Mouse (Mus musculus) limb, embryonic 13.5 days (tissue): Measurements from ENCODE around the gene Cpne7. TPM values are rescaled to one million over a fixed set of nuclear protein-coding genes. Genes with fewer than 3 reads are reported as not detected.
"Not testable (repeated sequence)": the region's sequence is repeated elsewhere in the genome, so short reads cannot be mapped to it uniquely, and the experiment has no call there.

Experiments
- ATAC-seq: fragments of 200-750 bp; cut with Nextera tagmentation; 2 replicates; pipeline ENCODE4 v1.8.0; 2017; ENCODE audit warnings: low read depth, moderate number of reproducible peaks, moderate TSS enrichment; ENCODE audit not compliant: low FRiP score
- H3K27ac ChIP-seq: fragments of 300-500 bp; sonication (generic); 2 replicates; pipeline ENCODE4 v1.5.1; 2015; ENCODE audit warnings: inconsistent platforms, mild to moderate bottlenecking, moderate library complexity
- H3K27me3 ChIP-seq: fragments of 300-500 bp; sonication (generic); 2 replicates; pipeline ENCODE4 v1.6.1; 2015; ENCODE audit warnings: mild to moderate bottlenecking, inconsistent platforms
- H3K36me3 ChIP-seq: fragments of 300-500 bp; sonication (generic); 2 replicates; pipeline ENCODE4 v1.6.1; 2015; ENCODE audit warnings: inconsistent platforms, mild to moderate bottlenecking, moderate library complexity
- H3K4me1 ChIP-seq: fragments of 300-500 bp; sonication (generic); 2 replicates; pipeline ENCODE4 v1.6.1; 2015; ENCODE audit warnings: inconsistent platforms
- H3K4me2 ChIP-seq: fragments of 300-500 bp; sonication (generic); replicated peaks from 2 replicates; pipeline ENCODE4 v1.6.1; 2015; ENCODE audit warnings: inconsistent platforms, mild to moderate bottlenecking, moderate library complexity
- H3K4me3 ChIP-seq: fragments of 300-500 bp; sonication (generic); 2 replicates; pipeline ENCODE4 v1.5.1; 2015; ENCODE audit warnings: moderate library complexity, mild to moderate bottlenecking, inconsistent platforms
- H3K9ac ChIP-seq: fragments of 300-500 bp; sonication (generic); 2 replicates; pipeline ENCODE4 v1.6.1; 2015; ENCODE audit warnings: mild to moderate bottlenecking, inconsistent platforms
- H3K9me3 ChIP-seq: fragments of 300-500 bp; sonication (generic); 2 replicates; pipeline ENCODE4 v1.6.1; 2016; ENCODE audit warnings: inconsistent platforms
- WGBS: fragments of 180-500 bp; shearing (Covaris S2); methylation state at CpG from one replicate; pipeline ENCODE4 v1.1.7; 2015; 5-methylcytosine and 5-hydroxymethylcytosine counted together
- polyA plus RNA-seq: library from polyadenylated mRNA; unstranded; fragments of >200 nt; fragmentation: Nextera tagmentation; extraction: Ambion mirVana; gene quantifications from 2 replicates; pipeline ENCODE4 v1.2.1, GENCODE M21; 2015

Gene Cpne7
- polyA plus RNA-seq, 1 experiment from 2014 or later: 0.64 TPM

DNA sequence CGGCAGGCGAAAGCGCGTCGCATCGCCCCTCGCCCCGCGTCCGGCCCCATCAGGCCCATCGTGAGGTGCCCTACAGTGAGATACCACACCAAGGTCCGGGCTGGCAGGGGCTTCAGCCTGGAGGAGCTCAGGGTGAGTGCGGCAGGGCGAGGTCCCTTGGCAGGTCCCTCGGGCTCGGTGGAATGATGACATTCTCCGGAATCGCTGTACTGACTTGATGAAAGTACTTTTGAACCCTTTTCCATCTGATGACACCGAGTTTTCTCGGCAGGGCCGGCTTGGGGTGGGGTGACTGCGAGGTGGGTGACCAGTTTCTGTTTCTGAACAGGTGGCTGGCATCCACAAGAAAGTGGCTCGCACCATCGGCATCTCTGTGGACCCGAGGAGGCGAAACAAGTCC is 14.3 kb upstream of the Cpne7 start:
- Histone ChIP-seq H3K4me2 (peak overlapping the region; percentile 97), H3K27ac (peak overlapping the region; percentile 96), H3K36me3 (peaks cover 37% of the 10 kb centered on the region), H3K9ac (peak overlapping the region; percentile 99), H3K4me3 (peak overlapping the region; percentile 74), H3K4me1 (peaks cover 16% of the 10 kb centered on the region)
- H3K9me3 ChIP-seq, ATAC-seq, H3K27me3 ChIP-seq: not testable (repeated sequence)
- under 1% methylated on average over 26 of the region's 26 CpGs for WGBS

GRCm38 (mm10) chr8:123103285-123103684 is 13.9 kb upstream of the Cpne7 start:
- Histone ChIP-seq H3K4me1 (peaks cover 16% of the 10 kb centered on the region), H3K4me2 (peak overlapping the region; percentile 97), H3K4me3 (peak overlapping the region; percentile 74), H3K9ac (peak overlapping the region; percentile 99), H3K36me3 (peaks cover 33% of the 10 kb centered on the region), H3K9me3 (no peaks in the 10 kb centered on the region), H3K27me3 (no peaks in the 10 kb centered on the region), H3K27ac (peak overlapping the region; percentile 96)
- WGBS: 16% methylated on average over 15 of the region's 15 CpGs
- no peak for ATAC-seq

DNA sequence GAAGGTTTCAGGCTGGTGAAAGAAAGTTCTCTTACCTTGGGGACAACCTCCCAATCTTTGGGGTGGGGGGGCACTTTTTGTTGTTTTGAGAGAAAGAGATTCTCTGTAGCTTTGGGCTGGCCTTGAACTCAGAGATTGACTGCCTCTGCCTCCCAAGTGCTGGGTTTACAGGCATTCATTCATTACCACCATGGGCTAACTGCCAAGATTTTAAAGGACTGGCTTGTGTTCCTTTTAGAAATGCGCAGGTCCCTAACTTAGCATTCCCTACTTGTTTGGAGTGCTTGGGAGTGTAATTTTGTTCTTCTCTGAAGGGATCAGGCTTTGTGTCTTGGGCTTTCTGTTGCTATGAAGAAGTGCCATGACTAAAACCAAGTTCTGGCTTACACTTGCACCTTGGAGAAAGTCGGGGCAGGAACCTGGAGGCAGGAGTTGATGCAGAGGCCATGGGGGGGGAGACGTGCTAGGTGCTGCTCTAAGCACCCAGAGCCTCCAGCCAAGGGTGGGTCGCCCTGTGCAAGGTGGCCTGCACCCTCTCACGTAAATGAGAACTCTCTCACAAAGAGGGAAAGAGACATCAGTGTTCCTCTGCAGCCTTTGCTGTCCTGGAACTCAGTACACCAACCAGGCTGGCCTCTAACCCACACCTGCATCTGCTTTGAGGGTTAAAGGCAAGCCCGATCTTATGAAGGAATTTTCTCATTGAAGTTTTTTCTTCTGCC is 13.0 kb upstream of the Cpne7 start:
- 84% methylated on average over 6 of the region's 6 CpGs for WGBS
- Histone ChIP-seq H3K27ac (no peak overlapping the region), H3K27me3 (no peaks in the 10 kb centered on the region)

GRCm38 (mm10) chr8:123105553-123106326 is 11.4 kb upstream of the Cpne7 start:
- Histone ChIP-seq H3K4me3 (no peak overlapping the region), H3K36me3 (peaks cover 26% of the 10 kb centered on the region), H3K27me3 (no peaks in the 10 kb centered on the region), H3K27ac (no peak overlapping the region), H3K4me1 (peaks cover 16% of the 10 kb centered on the region), H3K9ac (no peak overlapping the region), H3K9me3 (no peaks in the 10 kb centered on the region), H3K4me2 (no peak overlapping the region)
- no peak for ATAC-seq
- WGBS: 70% methylated on average over 5 of the region's 5 CpGs

More for the DNA sequence above, 13.0 kb upstream of the Cpne7 start:
- peaks cover 16% of the 10 kb centered on the region for H3K4me1 ChIP-seq
- H3K36me3 ChIP-seq: peaks cover 29% of the 10 kb centered on the region
- no peak for ATAC-seq
- H3K9me3 ChIP-seq: no peaks in the 10 kb centered on the region
- H3K4me2 ChIP-seq: peak overlapping the region; percentile 97
- peak overlapping the region; percentile 74 for H3K4me3 ChIP-seq
- peak overlapping the region; percentile 99 for H3K9ac ChIP-seq

DNA sequence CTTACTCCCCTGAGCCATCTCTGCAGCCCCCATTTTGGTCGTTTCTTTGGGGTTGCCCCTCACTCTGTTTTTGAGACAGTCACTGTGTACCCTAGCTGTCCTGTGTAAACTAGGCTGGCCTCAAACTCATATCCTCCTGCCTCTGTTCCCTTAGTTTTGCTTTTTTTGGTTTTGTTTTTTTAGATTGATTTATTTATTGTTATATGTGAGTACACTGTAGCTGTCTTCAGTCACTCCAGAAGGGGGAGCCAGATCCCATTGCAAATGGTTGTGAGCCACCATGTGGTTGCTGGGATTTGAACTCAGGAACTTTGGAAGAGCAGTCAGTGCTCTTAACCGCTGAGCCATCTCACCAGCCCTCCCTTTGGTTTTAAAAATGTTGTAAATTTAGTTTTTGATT is 10.6 kb upstream of the Cpne7 start:
- H3K9me3 ChIP-seq: no peaks in the 10 kb centered on the region
- 43% methylated on average over 2 of the region's 2 CpGs for WGBS
- no peak for ATAC-seq
- H3K4me2 ChIP-seq: no peak overlapping the region
- H3K27me3 ChIP-seq: no peaks in the 10 kb centered on the region
- peaks cover 16% of the 10 kb centered on the region for H3K4me1 ChIP-seq
- H3K27ac ChIP-seq: no peak overlapping the region
- no peak overlapping the region for H3K4me3 ChIP-seq
- H3K9ac ChIP-seq: no peak overlapping the region
- H3K36me3 ChIP-seq: peaks cover 26% of the 10 kb centered on the region

DNA sequence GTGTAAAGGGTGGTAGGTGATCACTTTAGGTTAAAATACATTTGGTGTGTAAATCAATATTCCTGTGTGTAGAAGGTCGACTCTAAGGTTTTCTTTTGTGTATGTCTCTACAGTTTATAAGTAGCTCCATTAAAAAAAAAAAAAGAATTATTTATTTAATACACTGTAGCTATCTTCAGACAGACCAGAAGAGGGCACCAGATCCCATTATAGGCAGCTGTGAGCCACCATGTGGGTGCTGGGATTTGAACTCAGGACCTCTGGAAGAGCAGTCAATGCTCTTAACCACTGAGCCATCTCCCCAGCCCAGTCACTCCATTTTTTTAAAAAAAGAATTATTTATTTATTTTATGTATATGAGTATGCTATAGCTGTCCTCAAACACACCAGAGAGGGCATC is 9.2 kb upstream of the Cpne7 start:
- WGBS: 71% methylated on average over 1 of the region's 1 CpGs
- H3K4me3 ChIP-seq: no peak overlapping the region
- H3K27me3 ChIP-seq: no peaks in the 10 kb centered on the region
- H3K4me1 ChIP-seq: peaks cover 13% of the 10 kb centered on the region
- no peak overlapping the region for H3K9ac ChIP-seq
- H3K4me2 ChIP-seq: no peak overlapping the region
- H3K36me3 ChIP-seq: peaks cover 26% of the 10 kb centered on the region
- no peaks in the 10 kb centered on the region for H3K9me3 ChIP-seq
- no peak for ATAC-seq
- no peak overlapping the region for H3K27ac ChIP-seq

GRCm38 (mm10) chr8:123108953-123109352 is 8.2 kb upstream of the Cpne7 start:
- no peak overlapping the region for H3K9ac ChIP-seq
- 84% methylated on average over 5 of the region's 5 CpGs for WGBS
- H3K9me3 ChIP-seq: no peaks in the 10 kb centered on the region
- no peaks in the 10 kb centered on the region for H3K27me3 ChIP-seq
- peaks cover 5% of the 10 kb centered on the region for H3K4me1 ChIP-seq
- peaks cover 17% of the 10 kb centered on the region for H3K36me3 ChIP-seq
- no peak overlapping the region for H3K4me3 ChIP-seq
- no peak for ATAC-seq
- no peak overlapping the region for H3K27ac ChIP-seq
- H3K4me2 ChIP-seq: no peak overlapping the region

GRCm38 (mm10) chr8:123110649-123111048 is 6.5 kb upstream of the Cpne7 start:
- no peaks in the 10 kb centered on the region for H3K9me3 ChIP-seq
- no peak overlapping the region for H3K27ac ChIP-seq
- no peak overlapping the region for H3K4me3 ChIP-seq
- ATAC-seq: 0 out of 2 replicates have a peak, but pooled peaks have one; percentile 66
- no peak overlapping the region for H3K9ac ChIP-seq
- WGBS: 24% methylated on average over 4 of the region's 4 CpGs
- H3K4me2 ChIP-seq: no peak overlapping the region
- peaks cover 1% of the 10 kb centered on the region for H3K36me3 ChIP-seq
- H3K27me3 ChIP-seq: peaks cover 2% of the 10 kb centered on the region
- H3K4me1 ChIP-seq: no peaks in the 10 kb centered on the region

DNA sequence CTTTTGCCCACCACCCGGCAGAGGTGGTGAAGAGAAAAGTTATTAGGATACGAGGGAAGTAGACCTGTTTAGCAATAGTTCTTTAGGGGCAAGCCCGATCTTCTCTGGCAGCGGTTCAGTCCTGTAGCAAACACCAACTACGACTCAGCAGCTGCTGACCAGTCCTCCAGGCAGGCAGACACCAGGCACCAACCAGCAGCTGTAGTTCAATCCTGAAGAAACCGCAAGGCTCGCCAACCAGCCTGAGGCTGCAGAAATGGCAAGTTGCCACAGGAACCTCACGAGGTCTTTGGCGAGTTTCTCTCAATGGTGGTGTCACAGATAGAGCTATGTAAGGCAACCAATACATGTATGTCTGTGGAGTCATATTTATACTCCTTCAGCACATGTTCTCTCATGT is 4.3 kb upstream of the Cpne7 start:
- H3K4me2 ChIP-seq: no peak overlapping the region
- ATAC-seq: no peak

DNA sequence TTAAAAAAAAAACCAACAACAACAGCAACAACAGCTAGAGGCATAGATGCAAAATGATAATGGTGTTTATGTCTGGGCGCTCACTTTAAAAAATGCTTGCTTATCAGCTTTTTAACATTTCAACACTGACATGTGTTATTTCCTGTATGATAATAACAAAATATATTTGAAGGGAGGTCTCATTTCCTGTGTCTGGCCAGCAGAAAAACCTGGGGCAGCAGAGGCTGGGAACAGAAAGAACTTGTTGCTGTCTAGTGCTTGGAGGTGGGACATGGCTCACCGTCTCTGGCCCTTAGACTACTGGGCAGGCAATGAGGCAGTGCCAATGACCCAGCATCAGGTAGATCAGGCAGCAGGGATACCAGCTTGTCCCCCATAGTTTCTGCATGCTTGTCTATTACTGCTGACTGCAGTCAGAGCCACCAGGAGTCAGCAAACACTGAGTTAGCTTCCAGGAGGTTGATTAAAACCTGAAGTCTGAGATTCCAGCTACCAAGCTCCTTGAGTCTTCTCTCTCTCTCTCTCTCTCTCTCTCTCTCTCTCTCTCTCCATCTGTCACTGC is 3.2 kb upstream of the Cpne7 start:
- WGBS: 67% methylated on average over 2 of the region's 2 CpGs
- Histone ChIP-seq H3K36me3 (no peaks in the 10 kb centered on the region), H3K27me3 (peaks cover 35% of the 10 kb centered on the region), H3K9me3 (no peaks in the 10 kb centered on the region), H3K27ac (no peak overlapping the region), H3K4me1 (peaks cover 17% of the 10 kb centered on the region), H3K9ac (peak overlapping the region; percentile 8; the same call in 1 of the 2 replicates), H3K4me3 (no peak overlapping the region), H3K4me2 (no peak overlapping the region)
- no peak for ATAC-seq

More for the DNA sequence above, 4.3 kb upstream of the Cpne7 start:
- H3K36me3 ChIP-seq: no peaks in the 10 kb centered on the region
- no peak overlapping the region for H3K9ac ChIP-seq
- H3K4me1 ChIP-seq: peaks cover 14% of the 10 kb centered on the region
- H3K9me3 ChIP-seq: no peaks in the 10 kb centered on the region
- H3K27me3 ChIP-seq: peaks cover 24% of the 10 kb centered on the region
- no peak overlapping the region for H3K4me3 ChIP-seq
- 72% methylated on average over 9 of the region's 9 CpGs for WGBS
- no peak overlapping the region for H3K27ac ChIP-seq

GRCm38 (mm10) chr8:123114644-123115043 is 2.5 kb upstream of the Cpne7 start:
- 67% methylated on average over 3 of the region's 3 CpGs for WGBS
- H3K36me3 ChIP-seq: no peaks in the 10 kb centered on the region
- no peak for ATAC-seq

DNA sequence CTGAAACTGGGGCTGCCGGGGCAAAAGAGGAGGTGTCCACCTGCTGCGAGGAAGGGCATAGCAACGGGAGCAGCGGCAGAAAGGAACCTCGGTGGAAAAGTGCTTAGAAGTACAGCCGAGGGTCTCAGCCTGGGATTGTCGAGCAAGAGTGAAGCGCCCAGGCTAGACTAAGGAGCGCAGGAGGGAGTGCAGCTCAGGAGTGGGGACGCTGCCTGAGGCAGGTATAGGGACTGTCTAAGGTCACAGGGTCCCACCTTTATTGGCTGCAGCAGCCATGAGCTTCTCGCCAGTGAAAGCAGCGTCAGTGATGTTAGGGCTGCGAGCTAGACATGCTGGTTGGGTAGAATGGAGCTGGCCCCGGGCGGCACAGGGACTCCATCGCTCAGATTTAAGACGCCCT is 570 bp downstream of the Cpne7 start:
- Histone ChIP-seq H3K4me2 (peak overlapping the region; percentile 87), H3K27ac (no peak overlapping the region), H3K4me1 (peaks cover 17% of the 10 kb centered on the region), H3K36me3 (no peaks in the 10 kb centered on the region), H3K27me3 (peaks cover 62% of the 10 kb centered on the region), H3K9me3 (no peaks in the 10 kb centered on the region), H3K9ac (peak overlapping the region; percentile 59), H3K4me3 (peak overlapping the region; percentile 49)
- 3% methylated on average over 17 of the region's 17 CpGs for WGBS
- no peak for ATAC-seq

More at GRCm38 (mm10) chr8:123114644-123115043, 2.5 kb upstream of the Cpne7 start:
- peaks cover 42% of the 10 kb centered on the region for H3K27me3 ChIP-seq
- H3K27ac ChIP-seq: no peak overlapping the region
- H3K9me3 ChIP-seq: no peaks in the 10 kb centered on the region
- no peak overlapping the region for H3K4me2 ChIP-seq
- H3K4me1 ChIP-seq: peaks cover 17% of the 10 kb centered on the region
- no peak overlapping the region for H3K4me3 ChIP-seq
- no peak overlapping the region for H3K9ac ChIP-seq
